Mouse (Mus musculus) testis, adult 2 months (tissue): ENCODE measurements around the gene Emc8.

ENCODE experiments used
- CTCF ChIP-seq: fragments of 200-500 bp; IDR thresholded peaks from 2 replicates; pipeline ENCODE4 v1.5.1; 2012; ENCODE audit warnings: low read depth, mild to moderate bottlenecking, inconsistent platforms, low read length, moderate library complexity; ENCODE audit not compliant: control insufficient read depth, insufficient read depth, insufficient replicate concordance
- POLR2A ChIP-seq: fragments of 200-500 bp; IDR thresholded peaks from 2 replicates; pipeline ENCODE4 v1.6.1; 2012; ENCODE audit warnings: low read depth, mild to moderate bottlenecking, inconsistent platforms, low read length, moderate library complexity; ENCODE audit not compliant: control insufficient read depth

DNA sequence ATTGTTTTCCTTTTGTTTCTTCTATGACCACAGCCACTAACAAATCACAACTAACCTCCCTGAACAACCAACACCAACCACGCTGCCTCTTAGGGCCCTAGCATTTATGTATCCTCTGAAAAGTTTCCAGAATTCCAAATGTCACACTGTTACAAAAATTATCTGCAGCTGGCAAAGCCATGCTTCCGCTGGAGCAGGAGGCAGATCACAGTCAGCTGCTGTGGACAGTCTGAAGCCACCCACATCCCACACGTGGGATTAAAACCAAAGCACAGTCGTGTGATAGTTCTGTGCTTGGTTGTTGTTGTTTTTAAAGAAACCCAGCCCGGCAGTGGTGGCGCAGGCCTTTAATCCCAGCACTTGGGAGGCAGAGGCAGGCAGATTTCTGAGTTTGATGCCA is 30.7 kb upstream of the Emc8 start:
- TF ChIP-seq POLR2A = no peak
- TF ChIP-seq CTCF = no peak
